16 mouse cellular contexts compared by ENCODE assay signal in genomic region chr2:76097847-76098246, GRCm38 (mm10).
DNase-seq lines count a peak whose midpoint lies in the region; ATAC-seq and TF ChIP-seq lines count a peak whose summit lies in the region.
"Had no signal": no experiment of that assay in that cellular context is flagged by ENCODE, and none has a peak within 500 bp of the region (broad histone marks: within the 10 kb centered on the region; RNA-seq: fewer than 3 reads in every experiment).

No protein-coding gene starts in this region.

- no peak for TF ChIP-seq POLR2A in small intestine, adult 2 months (IDR thresholded peaks at IDR 0.05; ENCODE audit: low read depth, low read length)

- H3K4me3 ChIP-seq in lung, postnatal 0 days (ENCODE audit: low read depth, low read length) = no peak overlapping the region
- no peak overlapping the region for H3K4me3 ChIP-seq in small intestine, adult 2 months (ENCODE audit: low read depth, low read length)
- H3K4me3 ChIP-seq in gastrocnemius, adult 2 months = no peak overlapping the region
- H3K4me3 ChIP-seq: liver, embryonic 13.5 days had no signal

- WGBS in lung, postnatal 0 days = 23% methylated on average over 7 of the region's 7 CpGs
- 35% methylated on average over 7 of the region's 7 CpGs for WGBS in small intestine, adult 2 months

- DNase-seq in frontal cortex, postnatal 25 days (ENCODE audit: low spot score in 2 of 2) = no peak
- DNase-seq in lung, postnatal 0 days (ENCODE audit: low spot score) = no peak
- DNase-seq in lung, adult 18-20 months = no peak
- peak; percentile 73 for DNase-seq in kidney, postnatal 10 days
- DNase-seq in thymus, postnatal 25 days = no peak
- DNase-seq in gastrocnemius, adult 2 months = no peak
- DNase-seq: adrenal gland, postnatal 14 days; cerebellum, adult 8-10 months; forebrain, postnatal 0 days; gastrocnemius, postnatal 14 days; liver, embryonic 13.5 days; right cerebral cortex, adult 18-20 months had no signal

- no peak overlapping the region for H3K4me2 ChIP-seq in lung, postnatal 0 days (replicated peaks; ENCODE audit: low read depth, low read length)
- H3K4me2 ChIP-seq: heart, embryonic 11.5 days; liver, embryonic 13.5 days had no signal

- peak; percentile 23; the same call in 1 of the 2 replicates for ATAC-seq in frontal cortex, adult (ENCODE audit: low TSS enrichment)
- peak; percentile 47 for ATAC-seq in lung, postnatal 0 days
- ATAC-seq: forebrain, postnatal 0 days had no signal

- H3K27ac ChIP-seq in lung, postnatal 0 days (ENCODE audit: low read length) = no peak overlapping the region
- H3K27ac ChIP-seq in small intestine, adult 2 months (ENCODE audit: insufficient read depth, low read depth, low read length) = 0 out of 2 replicates have a peak overlapping the region, but pooled peaks have one; percentile 0
- no peak overlapping the region for H3K27ac ChIP-seq in gastrocnemius, adult 2 months
- H3K27ac ChIP-seq: liver, embryonic 13.5 days had no signal

- no peak overlapping the region for H3K9ac ChIP-seq in lung, postnatal 0 days (replicated peaks; ENCODE audit: low read depth)
- H3K9ac ChIP-seq: forebrain, postnatal 0 days; liver, embryonic 13.5 days had no signal

- intact Hi-C loops in gastrocnemius, adult 2 months (cut with DNase I) = no loop called here

- TF ChIP-seq EP300 in lung, postnatal 0 days (IDR thresholded peaks at IDR 0.05) = no peak

- H3K9me3 ChIP-seq in lung, postnatal 0 days (ENCODE audit: low read length) = no peaks in the 10 kb centered on the region
- H3K9me3 ChIP-seq: liver, embryonic 13.5 days had no signal

- H3K4me1 ChIP-seq in lung, postnatal 0 days (ENCODE audit: insufficient read depth, low read depth, low read length) = no peaks in the 10 kb centered on the region
- H3K4me1 ChIP-seq in small intestine, adult 2 months (ENCODE audit: control insufficient read depth, insufficient read depth, insufficient read length, low read length) = peaks cover 3% of the 10 kb centered on the region; the same call in 1 of the 2 replicates
- H3K4me1 ChIP-seq: liver, embryonic 13.5 days had no signal

- no peaks in the 10 kb centered on the region for H3K36me3 ChIP-seq in lung, postnatal 0 days (ENCODE audit: insufficient read depth, low read length)
- H3K36me3 ChIP-seq in small intestine, adult 2 months (ENCODE audit: control insufficient read depth, insufficient read depth, low read length) = no peaks in the 10 kb centered on the region
- H3K36me3 ChIP-seq: liver, embryonic 13.5 days had no signal

- no peak for TF ChIP-seq CTCF in lung, postnatal 0 days (IDR thresholded peaks at IDR 0.05)
- no peak for TF ChIP-seq CTCF in small intestine, adult 2 months (IDR thresholded peaks at IDR 0.05; ENCODE audit: extremely low read depth, insufficient read length, insufficient replicate concordance, low read depth, low read length)
- no peak for TF ChIP-seq CTCF in gastrocnemius, adult 2 months (IDR thresholded peaks at IDR 0.05)

- H3K27me3 ChIP-seq in lung, postnatal 0 days (replicated peaks; ENCODE audit: insufficient read depth, low read length) = no peaks in the 10 kb centered on the region
- no peaks in the 10 kb centered on the region for H3K27me3 ChIP-seq in small intestine, adult 2 months (ENCODE audit: control insufficient read depth, insufficient read depth, low read length)
- H3K27me3 ChIP-seq: CH12.LX; liver, embryonic 13.5 days had no signal
